Mouse (Mus musculus) lung, embryonic 15.5 days (tissue): ENCODE data around the gene Gm10563. TPM values are rescaled to one million over a fixed set of nuclear protein-coding genes. Genes with fewer than 3 reads are reported as not detected.
A peak's percentile ranks its signal among the peaks of the same experiment; 100 is the strongest.
"Not testable (repeated sequence)": the region's sequence is repeated elsewhere in the genome, so short reads cannot be mapped to it uniquely, and the experiment has no call there.

Source experiments
- ATAC-seq: fragments of 200-750 bp; cut with Nextera tagmentation; 2 replicates; pipeline ENCODE4 v1.8.0; 2017; ENCODE audit warnings: moderate number of reproducible peaks, borderline replicate concordance; ENCODE audit not compliant: low FRiP score, low TSS enrichment; ENCODE audit errors: extremely low read depth
- H3K27ac ChIP-seq: fragments of 300-500 bp; sonication (generic); 2 replicates; pipeline ENCODE4 v1.5.1; 2015; ENCODE audit warnings: moderate library complexity, mild to moderate bottlenecking, inconsistent platforms
- H3K27me3 ChIP-seq: fragments of 300-500 bp; sonication (generic); 2 replicates; pipeline ENCODE4 v1.6.1; 2015; ENCODE audit warnings: inconsistent platforms
- H3K36me3 ChIP-seq: fragments of 300-500 bp; sonication (generic); 2 replicates; pipeline ENCODE4 v1.6.1; 2015; ENCODE audit warnings: inconsistent platforms
- H3K4me1 ChIP-seq: fragments of 300-500 bp; sonication (generic); 2 replicates; pipeline ENCODE4 v1.6.1; 2015; ENCODE audit warnings: inconsistent platforms
- H3K4me2 ChIP-seq: fragments of 300-500 bp; sonication (generic); 2 replicates; pipeline ENCODE4 v1.6.1; 2015; ENCODE audit warnings: inconsistent platforms, mild to moderate bottlenecking, moderate library complexity
- H3K4me3 ChIP-seq: fragments of 300-500 bp; sonication (generic); 2 replicates; pipeline ENCODE4 v1.5.1; 2015; ENCODE audit warnings: mild to moderate bottlenecking, inconsistent platforms
- H3K9ac ChIP-seq: fragments of 300-500 bp; sonication (generic); 2 replicates; pipeline ENCODE4 v1.6.1; 2015; ENCODE audit warnings: inconsistent platforms
- H3K9me3 ChIP-seq: fragments of 300-500 bp; sonication (generic); 2 replicates; pipeline ENCODE4 v1.6.1; 2016; ENCODE audit warnings: inconsistent platforms
- WGBS: fragments of 180-500 bp; shearing (Covaris S2); methylation state at CpG from one replicate; pipeline ENCODE4 v1.1.7; 2015; 5-methylcytosine and 5-hydroxymethylcytosine counted together
- polyA plus RNA-seq: library from polyadenylated mRNA; unstranded; fragments of >200 nt; fragmentation: Nextera tagmentation; extraction: Ambion mirVana; gene quantifications from 2 replicates; pipeline ENCODE4 v1.2.1, GENCODE M21; 2015

Gene Gm10563
- not detected in 2 replicates for polyA plus RNA-seq

DNA sequence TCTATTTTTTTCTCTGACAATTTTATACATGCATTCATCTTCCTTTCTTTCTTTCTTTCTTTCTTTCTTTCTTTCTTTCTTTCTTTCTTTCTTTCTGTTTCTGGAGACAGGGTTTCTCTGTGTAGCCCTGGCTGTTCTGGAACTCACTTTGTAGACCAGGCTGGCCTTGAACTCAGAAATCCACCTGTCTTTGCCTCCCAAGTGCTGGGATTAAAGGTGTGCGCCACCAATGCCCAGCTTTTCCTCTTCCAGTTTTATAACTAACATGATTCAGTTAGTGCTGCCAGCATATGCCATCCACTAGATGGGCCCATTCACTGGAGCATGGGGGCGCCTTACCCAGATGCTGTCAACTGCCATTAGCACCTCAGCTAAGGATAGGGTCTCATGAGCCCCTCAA is at the start of gene Gm10563:
Gm10563 (minus strand) TSS at position 101 of the 400 bp plus-strand sequence.
- peaks cover 86% of the 10 kb centered on the region for H3K36me3 ChIP-seq
- H3K4me3 ChIP-seq, H3K27me3 ChIP-seq, H3K4me2 ChIP-seq, ATAC-seq, H3K9ac ChIP-seq, H3K9me3 ChIP-seq, H3K4me1 ChIP-seq, H3K27ac ChIP-seq: not testable (repeated sequence)
- WGBS = 94% methylated on average over 2 of the region's 2 CpGs

DNA sequence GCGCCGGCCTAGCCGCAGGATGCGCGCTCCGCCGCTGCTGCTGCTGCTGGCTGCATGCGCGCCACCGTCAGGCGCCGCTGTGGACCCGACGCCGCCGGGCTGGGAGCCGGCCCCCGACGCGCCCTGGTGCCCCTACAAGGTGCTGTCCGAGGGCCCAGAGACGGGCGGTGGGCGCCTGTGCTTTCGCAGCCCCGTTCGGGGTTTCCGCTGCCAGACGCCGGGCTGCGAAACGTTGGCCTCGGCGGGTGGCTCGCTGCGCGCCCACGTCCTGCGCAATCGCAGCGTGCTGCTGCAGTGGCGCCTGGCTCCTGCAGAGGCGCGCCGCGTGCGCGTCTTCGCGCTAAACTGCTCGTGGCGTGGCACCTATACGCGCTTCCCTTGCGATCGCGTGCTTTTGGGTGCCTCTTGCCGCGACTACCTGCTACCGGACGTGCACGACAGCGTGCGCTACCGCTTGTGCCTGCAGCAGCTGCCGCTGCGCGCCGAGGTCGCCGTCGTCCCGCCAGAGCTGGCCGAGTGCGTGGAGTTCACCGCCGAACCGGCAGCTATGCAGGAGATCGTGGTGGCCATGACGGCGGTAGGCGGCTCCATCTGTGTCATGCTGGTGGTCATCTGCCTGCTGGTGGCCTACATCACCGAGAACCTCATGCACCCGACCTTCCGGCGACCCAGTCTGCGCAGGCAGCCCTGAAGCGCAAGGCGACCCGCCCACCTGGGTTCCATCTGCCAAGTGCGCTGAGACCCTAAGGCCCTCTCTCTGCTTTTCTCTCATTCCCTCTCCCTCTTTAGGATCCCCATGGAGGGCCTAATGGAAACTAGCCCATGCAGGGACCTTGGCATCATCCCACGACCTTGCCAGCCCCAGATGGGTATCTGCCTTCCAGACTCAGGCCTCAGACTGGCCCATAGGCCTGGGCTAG is 49.5 kb upstream of the Gm10563 start:
- peak; percentile 76 for ATAC-seq
- peaks cover 9% of the 10 kb centered on the region; the same call in 1 of the 2 replicates for H3K27me3 ChIP-seq

DNA sequence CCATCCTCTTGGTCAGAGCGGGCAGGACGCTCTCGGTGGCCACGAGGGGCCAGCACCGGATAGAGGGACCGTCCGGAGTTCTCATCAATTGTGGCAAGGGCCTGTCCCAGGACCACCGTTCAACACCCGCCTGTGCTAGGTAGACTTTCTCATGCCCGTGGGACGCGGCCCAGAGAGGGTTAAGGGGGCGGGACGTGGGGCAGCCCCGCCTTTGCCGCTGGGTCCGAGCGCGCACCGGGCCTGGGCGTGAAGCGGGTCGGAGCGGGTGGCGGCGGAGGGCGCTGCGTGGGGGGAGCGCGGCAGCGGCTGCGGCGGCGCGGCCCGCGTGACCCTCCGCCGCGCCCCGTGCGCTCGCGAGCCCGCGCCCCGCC is 48.9 kb upstream of the Gm10563 start, which contains the start of gene Fndc10:
Fndc10 (plus strand) TSS at position 232 of the 371 bp plus-strand sequence.
- Histone ChIP-seq H3K4me3 (peak within 1 kb of the TSS; percentile 70), H3K4me1 (peaks cover 13% of the 10 kb centered on the region), H3K27me3 (peaks cover 9% of the 10 kb centered on the region; the same call in 1 of the 2 replicates), H3K4me2 (peak within 1 kb of the TSS; percentile 99), H3K9ac (peak within 1 kb of the TSS; percentile 53), H3K36me3 (no peaks in the 10 kb centered on the region), H3K27ac (no peak within 1 kb of the TSS), H3K9me3 (no peaks in the 10 kb centered on the region)
- peak; percentile 82 for ATAC-seq
- WGBS = under 1% methylated on average over 37 of the region's 47 CpGs

More for the DNA sequence above, 49.5 kb upstream of the Gm10563 start:
- no peaks in the 10 kb centered on the region for H3K9me3 ChIP-seq
- peak overlapping the region; percentile 70 for H3K4me3 ChIP-seq
- peak overlapping the region; percentile 99 for H3K4me2 ChIP-seq
- H3K4me1 ChIP-seq = peaks cover 13% of the 10 kb centered on the region
- no peaks in the 10 kb centered on the region for H3K36me3 ChIP-seq
- no peak overlapping the region for H3K27ac ChIP-seq
- 2% methylated on average over 89 of the region's 92 CpGs for WGBS
- H3K9ac ChIP-seq = peak overlapping the region; percentile 53

DNA sequence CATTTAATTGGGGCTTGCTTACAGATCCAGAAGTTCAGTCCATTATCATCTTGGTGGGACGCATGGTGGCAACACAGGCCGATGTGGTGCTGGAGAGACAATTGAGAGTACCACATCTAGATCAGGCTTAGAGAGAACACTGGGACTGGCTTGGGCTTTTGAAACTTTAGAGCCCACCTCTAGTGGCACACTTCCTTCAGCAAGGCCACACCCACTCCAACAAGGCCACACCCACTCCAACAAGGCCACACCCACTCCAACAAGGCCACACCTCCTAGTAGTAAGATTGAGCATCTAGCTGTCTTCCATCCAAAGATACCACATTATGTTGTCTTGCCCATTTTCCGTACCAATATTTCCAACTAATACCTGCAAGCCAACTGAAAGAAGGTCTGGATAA is 47.2 kb upstream of the Gm10563 start:
- H3K9me3 ChIP-seq = no peaks in the 10 kb centered on the region
- no peak overlapping the region for H3K9ac ChIP-seq
- peaks cover 13% of the 10 kb centered on the region for H3K4me1 ChIP-seq
- H3K4me2 ChIP-seq = no peak overlapping the region
- no peak for ATAC-seq
- WGBS = 95% methylated on average over 3 of the region's 3 CpGs
- peaks cover 9% of the 10 kb centered on the region; the same call in 1 of the 2 replicates for H3K27me3 ChIP-seq
- no peak overlapping the region for H3K27ac ChIP-seq
- no peaks in the 10 kb centered on the region for H3K36me3 ChIP-seq
- H3K4me3 ChIP-seq = no peak overlapping the region

DNA sequence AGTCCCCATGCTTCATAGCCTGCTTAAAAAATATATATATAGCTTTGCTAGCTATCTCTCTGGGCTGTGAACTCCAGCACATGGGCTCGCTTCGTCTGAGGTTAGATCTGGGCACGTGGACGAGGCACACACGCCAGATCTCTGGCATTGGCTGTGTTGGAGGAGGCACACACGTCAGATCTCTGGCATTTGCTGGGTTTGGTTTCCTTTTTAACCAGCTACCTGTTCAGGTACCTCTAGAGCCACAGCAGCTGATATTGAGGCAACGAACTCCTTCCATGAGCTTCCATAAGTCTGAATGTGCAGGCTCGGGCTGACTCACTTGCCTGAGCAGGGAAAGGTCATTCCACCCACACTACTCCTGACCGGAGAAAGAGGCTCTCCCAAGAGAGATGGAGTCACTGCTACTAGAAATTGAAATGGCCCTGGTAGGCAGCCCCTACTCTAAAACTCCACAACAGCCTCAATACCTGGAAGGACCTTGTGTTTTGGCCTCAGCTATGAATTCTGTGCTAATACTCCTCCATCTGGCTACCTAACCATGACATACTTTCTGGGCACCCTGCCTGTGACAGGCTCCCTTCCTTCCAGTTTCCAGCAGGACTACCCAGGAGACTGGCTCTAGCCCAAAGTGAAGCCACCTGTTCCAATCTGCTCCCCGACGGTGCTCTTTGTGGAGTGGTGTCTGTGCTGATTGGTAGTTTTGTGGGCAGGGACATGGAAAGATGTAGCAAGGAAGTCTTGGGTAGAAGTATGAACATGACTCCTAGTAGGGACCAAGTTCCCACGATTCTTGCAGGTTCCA is 45.6 kb upstream of the Gm10563 start:
- H3K9ac ChIP-seq = no peak overlapping the region
- H3K9me3 ChIP-seq = no peaks in the 10 kb centered on the region
- no peaks in the 10 kb centered on the region for H3K36me3 ChIP-seq
- no peak overlapping the region for H3K4me3 ChIP-seq
- ATAC-seq = no peak
- H3K4me2 ChIP-seq = no peak overlapping the region
- 71% methylated on average over 12 of the region's 12 CpGs for WGBS
- peaks cover 9% of the 10 kb centered on the region; the same call in 1 of the 2 replicates for H3K27me3 ChIP-seq
- peaks cover 13% of the 10 kb centered on the region for H3K4me1 ChIP-seq
- H3K27ac ChIP-seq = no peak overlapping the region

DNA sequence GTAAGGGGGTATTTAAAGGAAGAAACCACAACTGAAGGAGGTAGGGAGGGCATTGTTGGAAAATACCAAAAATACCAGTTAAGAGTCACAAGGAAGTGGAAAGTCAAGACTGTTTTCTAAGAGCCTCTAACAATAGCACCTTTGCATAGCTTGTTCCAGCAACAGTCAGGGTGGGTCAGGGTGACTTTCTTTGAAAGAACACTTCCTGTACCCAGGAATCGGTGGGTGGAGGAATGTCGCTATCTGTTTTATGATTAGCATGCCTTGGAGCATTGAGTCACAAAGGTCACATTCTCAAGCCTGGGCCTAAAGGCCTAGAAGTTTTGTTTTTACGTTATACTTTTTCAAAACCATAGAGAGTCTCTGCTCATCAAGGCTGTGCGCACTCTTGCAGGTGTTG is 42.6 kb upstream of the Gm10563 start:
- not testable (repeated sequence) for H3K9ac ChIP-seq, H3K9me3 ChIP-seq, H3K4me3 ChIP-seq, H3K4me2 ChIP-seq, ATAC-seq, H3K4me1 ChIP-seq, H3K27me3 ChIP-seq, H3K27ac ChIP-seq, H3K36me3 ChIP-seq
- WGBS = 72% methylated on average over 4 of the region's 4 CpGs

DNA sequence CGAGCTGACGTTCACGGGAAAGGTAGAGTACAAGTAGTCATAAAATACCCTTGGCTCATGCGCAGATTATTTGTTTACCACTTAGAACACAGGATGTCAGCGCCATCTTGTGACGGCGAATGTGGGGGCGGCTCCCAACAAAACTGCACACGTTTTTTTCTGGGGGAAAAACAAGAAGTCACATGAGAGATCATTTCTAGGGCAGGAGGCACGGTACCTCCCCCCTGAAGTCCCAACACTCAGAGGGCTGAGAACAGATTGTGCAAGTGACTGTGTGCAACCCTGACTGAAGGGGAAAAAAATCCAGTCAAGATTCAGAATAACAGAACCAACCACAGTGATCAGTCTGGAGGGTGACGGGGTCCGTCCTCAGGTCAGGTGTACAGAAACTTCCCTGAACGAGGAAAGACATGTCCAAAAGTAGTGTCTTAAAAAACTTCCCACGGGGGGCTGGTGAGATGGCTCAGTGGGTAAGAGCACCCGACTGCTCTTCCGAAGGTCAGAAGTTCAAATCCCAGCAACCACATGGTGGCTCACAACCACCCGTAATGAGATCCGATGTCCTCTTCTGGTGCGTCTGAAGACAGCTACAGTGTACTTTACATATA is 38.6 kb upstream of the Gm10563 start:
- H3K4me3 ChIP-seq, H3K36me3 ChIP-seq, H3K4me2 ChIP-seq, H3K9ac ChIP-seq, ATAC-seq, H3K27ac ChIP-seq, H3K4me1 ChIP-seq, H3K9me3 ChIP-seq, H3K27me3 ChIP-seq: not testable (repeated sequence)
- WGBS = 83% methylated on average over 16 of the region's 19 CpGs

DNA sequence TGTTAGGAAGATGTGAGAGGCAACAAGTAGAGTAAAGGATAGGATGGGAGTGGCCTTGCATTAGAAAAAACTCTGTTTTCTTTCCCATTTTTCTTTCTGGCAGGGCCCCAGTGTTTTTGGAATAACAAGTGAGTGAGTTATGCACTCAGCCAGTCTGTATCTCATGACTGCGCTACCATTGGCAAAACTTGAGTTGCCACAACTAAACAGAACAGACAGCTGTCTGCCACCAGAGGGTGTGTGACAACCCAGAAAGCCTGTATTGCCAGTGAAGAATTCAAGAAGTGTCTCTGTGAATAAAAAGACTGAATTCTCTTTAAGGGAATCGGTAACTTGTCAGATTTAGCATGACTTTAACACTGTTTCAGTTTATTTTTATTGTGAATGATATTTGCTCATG is 30.8 kb upstream of the Gm10563 start:
- no peaks in the 10 kb centered on the region for H3K9me3 ChIP-seq
- no peak overlapping the region for H3K4me3 ChIP-seq
- no peak for ATAC-seq
- H3K4me2 ChIP-seq = no peak overlapping the region
- 68% methylated on average over 2 of the region's 2 CpGs for WGBS
- H3K36me3 ChIP-seq = no peaks in the 10 kb centered on the region
- H3K9ac ChIP-seq = no peak overlapping the region
- no peaks in the 10 kb centered on the region for H3K27me3 ChIP-seq
- H3K4me1 ChIP-seq = no peaks in the 10 kb centered on the region
- no peak overlapping the region for H3K27ac ChIP-seq

DNA sequence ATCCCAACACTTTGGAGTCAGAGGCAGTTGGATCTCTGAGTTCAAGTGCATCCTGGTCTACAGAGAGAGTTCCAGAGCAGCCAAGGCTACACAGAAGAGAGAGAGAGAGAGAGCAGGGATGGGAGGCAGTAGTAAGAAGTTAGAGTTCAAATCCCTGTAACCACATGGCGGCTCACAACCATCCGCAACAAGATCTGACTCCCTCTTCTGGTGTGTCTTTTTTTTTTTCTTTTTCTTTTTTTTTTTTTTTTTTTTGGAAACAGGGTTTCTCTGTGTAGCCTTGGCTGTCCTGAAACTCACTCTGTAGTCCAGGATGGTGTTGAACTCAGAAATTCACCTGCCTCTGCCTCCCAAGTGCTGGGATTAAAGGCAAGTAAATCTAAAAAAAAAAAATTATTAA is 26.9 kb upstream of the Gm10563 start:
- Histone ChIP-seq H3K27ac (no peak overlapping the region), H3K4me1 (peaks cover 14% of the 10 kb centered on the region), H3K36me3 (no peaks in the 10 kb centered on the region), H3K4me2 (no peak overlapping the region), H3K27me3 (no peaks in the 10 kb centered on the region), H3K9ac (no peak overlapping the region), H3K4me3 (no peak overlapping the region), H3K9me3 (no peaks in the 10 kb centered on the region)
- ATAC-seq = no peak
- 58% methylated on average over 2 of the region's 2 CpGs for WGBS

DNA sequence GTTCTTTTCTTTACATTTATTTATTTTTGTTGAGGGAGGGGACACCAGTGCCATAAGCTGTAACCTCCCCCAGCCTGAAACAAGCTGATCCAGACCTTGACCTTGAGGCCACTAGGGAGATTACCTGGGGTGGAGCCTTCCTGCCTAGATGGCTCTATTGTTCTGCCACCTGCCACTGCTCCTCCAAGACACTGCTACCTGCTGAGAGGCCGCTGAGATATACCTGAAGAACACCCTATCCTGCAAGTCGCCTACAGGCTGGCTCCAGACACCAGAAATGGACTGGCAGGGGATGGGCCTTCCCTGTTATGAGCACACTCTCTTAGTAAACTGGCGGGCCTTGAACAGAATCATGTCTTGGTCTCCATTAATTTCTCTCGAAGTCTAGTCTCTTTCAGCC is 25.0 kb upstream of the Gm10563 start:
- ATAC-seq, H3K4me2 ChIP-seq, H3K9me3 ChIP-seq, H3K36me3 ChIP-seq, H3K27me3 ChIP-seq, H3K27ac ChIP-seq, H3K9ac ChIP-seq: not testable (repeated sequence)
- H3K4me3 ChIP-seq = peak overlapping the region; percentile 90; the same call in 1 of the 2 replicates
- H3K4me1 ChIP-seq = peaks cover 16% of the 10 kb centered on the region
- WGBS = 64% methylated on average over 4 of the region's 4 CpGs

DNA sequence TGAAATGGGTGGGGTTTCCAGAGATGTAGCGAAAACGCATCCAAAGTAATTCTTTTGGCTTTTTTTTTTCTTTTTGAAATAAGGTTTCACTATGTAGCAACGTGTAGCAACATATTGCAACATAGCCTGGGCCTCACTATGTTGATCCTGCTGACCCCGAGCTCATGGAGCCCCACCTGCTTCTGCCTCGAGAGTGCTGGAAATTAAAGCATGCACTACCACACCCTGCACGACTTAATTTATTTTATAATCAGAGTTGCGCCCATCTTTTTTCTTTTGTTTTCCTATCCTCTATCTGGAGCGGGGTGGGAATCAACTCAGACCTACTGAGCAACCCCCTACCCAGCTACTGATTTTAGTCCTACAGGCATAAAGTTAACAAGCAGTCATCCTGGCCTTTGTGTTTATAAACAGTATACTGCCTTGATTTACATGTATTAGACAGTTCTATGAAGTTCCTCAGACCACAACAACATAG is 24.4 kb upstream of the Gm10563 start:
- Histone ChIP-seq H3K9ac (peak overlapping the region; percentile 74), H3K36me3 (peaks cover 4% of the 10 kb centered on the region; the same call in 1 of the 2 replicates), H3K9me3 (no peaks in the 10 kb centered on the region), H3K27me3 (no peaks in the 10 kb centered on the region), H3K4me2 (peak overlapping the region; percentile 84), H3K4me1 (peaks cover 16% of the 10 kb centered on the region), H3K27ac (no peak overlapping the region), H3K4me3 (peak overlapping the region; percentile 90)
- 1% methylated on average over 8 of the region's 8 CpGs for WGBS
- ATAC-seq = peak; percentile 2; the same call in 1 of the 2 replicates
